Mouse (Mus musculus) thymus, postnatal 14 days (tissue): ENCODE results near the gene Defb36.

Experiments
- DNase-seq: peaks from one replicate; pipeline ENCODE4 v3.0.0; 2021

The Defb36 gene

DNA sequence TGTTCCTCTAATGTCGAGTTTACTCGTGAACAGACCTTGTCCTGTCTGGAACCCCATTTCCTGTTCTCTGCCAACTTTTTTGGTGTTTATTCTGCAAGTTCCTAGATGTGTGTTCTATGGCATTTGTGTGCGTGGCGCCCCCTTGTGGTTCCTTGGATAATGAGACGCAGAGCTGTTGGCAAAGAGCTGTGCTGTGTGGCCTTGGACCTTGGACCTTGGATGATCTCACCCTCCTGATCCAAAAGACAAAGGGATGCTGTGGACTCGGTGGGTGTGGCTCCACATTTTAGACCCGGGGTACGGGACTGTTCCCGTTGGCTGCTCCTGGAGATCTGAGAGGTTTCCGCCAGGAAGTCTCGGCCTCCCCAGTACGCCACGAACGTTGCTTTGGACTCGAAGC is at the start of gene Defb36:
TSS of gene Defb36 (plus strand) at position 271 of the 400 bp plus-strand sequence.
- peak; percentile 25 for DNase-seq

DNA sequence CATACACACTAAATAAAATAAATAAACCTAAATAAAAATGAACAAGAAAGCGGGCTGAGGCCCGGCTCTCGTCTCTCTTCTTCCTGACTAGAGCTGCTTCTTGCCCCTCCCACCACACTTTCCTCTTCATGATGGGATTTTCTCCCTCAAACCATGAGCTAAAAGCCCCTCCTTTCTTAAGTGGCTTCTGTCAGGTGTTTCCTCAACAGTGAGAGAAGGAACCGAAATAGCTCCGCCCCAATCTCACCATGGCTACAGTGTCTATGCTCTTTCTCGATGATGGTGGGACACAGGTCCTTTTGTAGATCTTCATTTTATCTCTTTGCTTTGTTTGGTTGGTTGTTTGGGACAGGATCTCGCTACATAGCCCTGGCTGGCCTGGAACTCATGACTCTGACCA is 47.5 kb upstream of the Defb36 start:
- no peak for DNase-seq

DNA sequence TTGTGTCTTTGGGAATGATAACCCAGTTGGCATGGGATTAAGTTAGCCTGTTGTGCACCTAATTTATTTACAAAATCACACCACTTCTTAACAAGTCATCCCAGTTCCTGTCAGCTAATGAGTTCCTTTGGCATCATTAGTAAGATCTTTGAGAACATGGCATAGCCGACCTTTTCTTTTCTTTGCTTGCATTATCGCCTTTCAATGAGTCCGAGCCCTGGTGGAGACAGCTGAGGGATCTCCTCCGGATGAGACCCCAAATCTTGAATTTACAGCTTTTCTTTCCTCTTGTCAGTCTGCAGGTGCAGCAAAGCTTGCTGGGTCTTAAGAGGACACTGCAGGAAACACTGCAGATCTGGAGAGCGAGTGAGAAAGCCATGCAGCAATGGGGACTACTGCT is 35.1 kb upstream of the Defb36 start, which contains the start of gene Gm17416:
TSS of gene Gm17416 (plus strand) at position 301 of the 400 bp plus-strand sequence.
- no peak for DNase-seq

DNA sequence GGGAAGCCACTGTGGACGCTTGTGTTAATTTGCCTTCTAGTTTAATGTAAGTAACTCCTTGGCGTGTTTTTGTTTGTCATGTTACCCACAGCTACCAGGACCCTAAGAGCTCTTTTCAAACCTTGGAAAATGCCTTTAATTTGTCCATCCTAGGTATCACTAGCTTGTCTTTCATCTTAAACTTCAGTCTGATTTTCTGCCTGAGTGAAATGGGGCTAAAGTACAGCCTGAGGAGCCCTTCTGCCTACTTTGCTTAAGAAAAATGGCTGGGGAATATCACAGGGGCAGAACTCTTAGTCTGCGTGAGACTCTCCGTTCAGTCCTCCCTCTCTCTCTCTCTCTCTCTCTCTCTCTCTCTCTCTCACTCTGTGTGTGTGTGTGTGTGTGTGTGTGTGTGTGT is 34.2 kb upstream of the Defb36 start:
- no peak for DNase-seq

DNA sequence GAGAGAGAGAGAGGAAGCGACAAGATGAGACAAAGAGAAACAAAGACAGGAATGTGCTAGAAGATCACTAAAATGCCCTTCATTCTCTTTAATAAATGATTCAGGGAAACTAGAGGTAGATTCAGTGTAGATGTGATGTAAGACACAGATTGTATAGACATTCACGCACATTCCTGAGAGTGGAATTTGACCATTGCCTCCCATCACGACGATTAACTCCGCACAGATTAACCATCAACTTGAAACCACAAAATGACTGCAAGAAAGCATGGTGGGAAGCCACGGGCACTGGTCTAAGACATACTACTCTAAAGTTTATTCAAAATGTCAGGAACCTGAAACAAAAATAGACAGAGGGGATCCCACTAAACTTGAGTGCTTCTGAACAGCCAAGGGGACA is 33.8 kb upstream of the Defb36 start:
- DNase-seq: no peak

DNA sequence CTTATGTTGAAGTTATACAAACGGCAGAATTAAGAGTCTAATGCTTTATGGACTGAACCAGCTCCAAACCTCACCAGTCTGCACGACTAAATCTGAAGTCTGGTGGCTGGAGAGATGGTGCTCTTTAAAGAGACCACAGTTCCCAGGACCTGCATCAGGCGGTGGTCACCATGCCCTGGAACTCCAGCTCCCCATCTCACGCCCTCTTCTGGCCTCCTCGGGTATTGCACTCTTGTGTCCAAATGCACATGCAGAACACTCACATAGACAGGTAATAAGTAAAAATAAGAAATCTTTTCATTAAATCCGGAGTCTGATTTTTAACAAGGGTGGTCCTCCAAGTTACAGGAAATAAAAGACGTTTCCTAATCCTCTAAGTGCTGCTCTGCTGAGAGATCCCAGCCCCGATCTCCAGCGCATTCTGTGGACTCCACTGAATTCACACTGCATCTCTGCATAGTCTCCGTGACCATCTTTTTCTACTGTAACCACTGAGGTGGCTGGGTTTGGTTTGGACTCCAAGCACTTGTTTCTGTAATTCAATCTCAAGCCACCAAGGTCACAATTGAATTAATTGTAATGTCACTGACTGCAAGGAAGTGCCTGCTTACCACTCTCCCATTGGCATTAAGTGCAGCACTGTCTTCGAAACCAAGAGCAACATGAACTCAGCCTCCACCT is 31.9 kb upstream of the Defb36 start, which contains the start of gene Defb21:
TSS of gene Defb21 (plus strand) at position 631 of the 681 bp plus-strand sequence.
- DNase-seq: peak; percentile 13

DNA sequence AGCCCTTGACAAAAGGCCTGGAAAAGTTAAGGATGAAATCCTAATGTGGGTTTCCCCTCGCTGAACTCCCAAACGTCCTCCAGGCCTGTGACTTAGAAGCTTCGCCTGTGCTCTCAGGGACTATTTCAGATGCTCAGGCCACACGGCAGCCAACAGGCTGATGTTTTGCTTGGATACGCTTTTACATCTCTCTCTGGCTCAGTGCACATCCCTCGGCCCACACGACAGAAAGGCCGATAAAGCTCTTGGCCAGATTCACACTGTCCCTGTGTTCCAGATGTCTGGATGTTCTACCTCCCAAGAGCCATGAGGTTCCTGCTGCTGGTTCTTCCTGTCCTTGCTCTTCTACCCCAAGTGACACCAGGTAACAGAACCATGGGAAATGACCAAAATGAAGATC is 30.6 kb upstream of the Defb36 start:
- no peak for DNase-seq

DNA sequence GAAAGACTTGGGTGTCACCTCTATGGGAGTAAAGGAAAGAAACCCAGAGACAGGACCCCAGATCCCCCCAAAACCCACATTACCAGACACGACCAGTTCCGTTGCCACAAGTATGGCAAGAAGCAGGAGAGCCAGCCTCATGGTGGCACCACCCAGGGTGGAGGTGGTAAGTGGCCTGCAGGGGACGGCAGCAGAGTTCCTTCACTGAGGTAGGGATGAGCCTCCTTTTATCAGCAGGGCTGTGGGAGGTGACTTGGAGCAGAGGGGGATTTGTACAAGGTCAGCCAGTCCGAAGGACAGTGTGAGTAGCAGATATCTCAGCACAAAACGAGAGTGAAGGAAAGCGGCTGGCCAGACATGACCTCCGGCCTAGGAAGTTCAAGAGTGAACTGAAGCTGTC is 24.0 kb upstream of the Defb36 start, which contains the start of gene Defb19:
TSS of gene Defb19 (minus strand) at position 206 of the 400 bp plus-strand sequence.
- DNase-seq: no peak

DNA sequence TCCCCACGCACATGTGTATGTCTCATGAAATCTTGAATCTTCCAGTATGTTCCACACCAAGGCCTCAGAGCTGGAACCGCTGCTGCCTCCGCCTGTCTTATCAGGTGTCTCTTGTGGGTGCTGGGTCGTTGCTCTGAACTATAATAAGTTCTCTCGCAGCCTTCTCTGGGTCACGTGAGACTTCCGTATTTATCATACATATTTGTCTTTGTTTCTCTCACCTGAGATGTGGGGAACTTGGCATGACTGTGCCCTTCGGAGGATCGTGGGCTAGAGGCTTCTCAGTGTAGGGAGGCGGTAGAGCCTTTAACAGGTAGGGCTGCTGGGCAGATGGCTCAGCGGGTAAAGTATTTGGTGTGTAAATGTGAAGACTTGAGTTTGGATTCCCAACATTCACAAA is 23.5 kb upstream of the Defb36 start:
- DNase-seq: no peak

DNA sequence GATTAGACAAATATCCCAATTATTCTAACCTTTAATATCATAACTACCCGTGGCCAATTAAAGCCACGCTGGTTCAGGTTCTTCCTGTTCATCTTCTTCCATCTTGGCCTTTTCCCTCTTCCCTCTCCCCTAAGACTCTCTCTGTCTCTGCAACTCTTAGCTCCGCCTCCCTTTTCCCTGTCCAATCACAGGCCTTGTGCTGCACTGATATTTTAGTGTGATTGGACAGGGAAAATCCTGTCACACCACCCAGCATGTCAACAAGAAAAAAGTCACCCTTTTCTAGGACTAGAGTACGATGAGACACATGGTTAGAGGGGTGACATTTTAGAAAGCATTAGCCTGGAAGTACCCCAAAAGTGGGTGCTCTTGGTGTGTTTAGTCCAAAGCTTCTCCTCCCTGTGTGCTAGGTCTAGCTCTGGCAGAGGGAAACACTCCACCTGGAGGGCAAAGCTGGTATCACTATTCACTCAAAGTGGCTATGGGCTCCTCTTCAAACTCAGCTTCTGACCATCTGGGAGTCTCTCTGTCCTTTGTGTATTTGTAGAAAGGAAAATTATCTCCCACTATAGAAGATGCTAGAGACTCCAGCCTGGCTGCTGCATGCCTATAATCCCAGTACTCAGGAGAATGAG is 17.1 kb upstream of the Defb36 start:
- DNase-seq: peak; percentile 13

DNA sequence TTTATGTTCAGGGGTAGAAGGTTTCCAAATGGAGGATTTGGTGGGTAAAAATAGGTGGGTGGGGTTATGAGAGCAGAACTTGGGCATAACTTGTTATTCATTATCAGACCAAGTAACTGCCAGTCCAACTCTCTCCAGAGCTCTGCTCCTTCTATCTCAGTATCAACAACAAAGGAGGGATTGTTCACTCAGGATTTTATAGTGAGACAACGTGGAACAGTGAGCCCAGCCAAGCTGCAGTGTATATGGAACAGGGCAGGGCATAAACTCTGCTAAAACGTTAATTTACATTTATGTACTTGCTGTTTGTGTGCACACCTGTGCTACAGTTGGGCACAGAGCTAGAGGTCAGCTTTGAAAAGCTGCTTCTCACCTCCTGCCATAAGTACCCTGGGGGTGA is 15.7 kb upstream of the Defb36 start:
- DNase-seq: no peak

DNA sequence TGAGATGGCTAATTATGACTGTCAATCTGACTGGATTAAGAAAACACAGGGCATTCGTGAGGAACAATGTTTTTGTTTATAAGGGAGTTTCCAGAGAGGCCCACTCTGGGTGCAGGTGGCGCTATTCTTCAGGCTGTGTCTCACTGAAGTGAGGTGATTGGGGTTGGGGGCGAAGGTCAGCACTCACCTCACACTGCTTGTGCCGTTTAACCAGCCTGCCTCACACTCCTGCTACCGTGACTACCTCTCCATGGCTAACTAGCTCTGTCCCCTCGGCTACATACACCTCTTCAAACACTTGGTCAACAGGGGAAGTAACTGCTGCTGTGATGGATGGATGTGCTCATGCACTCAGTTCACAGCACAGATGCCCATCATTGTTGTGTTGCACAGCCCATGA is 15.1 kb upstream of the Defb36 start:
- DNase-seq: no peak

DNA sequence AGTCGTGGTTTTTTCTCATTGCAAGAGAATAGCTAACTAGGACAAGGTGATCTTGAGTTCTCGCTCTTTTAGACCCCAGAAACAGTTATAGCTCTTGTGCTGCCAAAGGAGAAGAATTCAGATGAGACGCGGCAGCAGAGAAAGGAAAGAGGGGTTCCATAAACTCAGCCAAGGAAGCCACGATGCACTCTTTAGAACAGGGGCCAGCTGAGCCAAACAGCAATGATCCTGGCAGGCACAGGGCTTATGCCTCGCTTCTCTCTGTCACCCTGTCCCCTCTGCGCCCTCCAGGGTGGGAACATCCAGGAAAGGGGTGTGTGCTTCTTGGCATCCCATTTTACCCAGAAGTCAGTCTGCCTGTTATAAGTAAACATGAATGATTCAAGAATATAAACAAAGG is 4.8 kb upstream of the Defb36 start, which contains the start of gene Defb45:
TSS of gene Defb45 (minus strand) at position 101 of the 400 bp plus-strand sequence.
- DNase-seq: no peak

DNA sequence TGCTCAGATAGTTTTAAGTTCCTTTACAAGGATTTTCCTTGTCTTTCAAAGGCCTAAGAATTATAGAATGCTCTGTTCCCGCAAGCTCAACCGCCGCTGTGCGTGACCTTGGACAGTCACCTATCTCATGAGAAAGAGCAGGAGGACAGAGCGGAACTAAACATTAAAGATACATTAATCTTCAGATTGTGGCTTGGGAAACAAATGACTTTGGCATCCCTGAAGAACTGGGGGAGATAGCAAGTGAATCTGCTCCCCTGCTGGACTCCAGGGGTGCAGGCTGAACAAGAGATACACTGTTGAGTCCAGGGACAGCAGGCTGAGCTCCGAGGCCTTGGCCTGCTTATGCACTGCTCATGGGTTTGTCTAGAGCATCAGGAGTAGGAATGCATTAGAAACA is 4.1 kb upstream of the Defb36 start:
- DNase-seq: no peak

DNA sequence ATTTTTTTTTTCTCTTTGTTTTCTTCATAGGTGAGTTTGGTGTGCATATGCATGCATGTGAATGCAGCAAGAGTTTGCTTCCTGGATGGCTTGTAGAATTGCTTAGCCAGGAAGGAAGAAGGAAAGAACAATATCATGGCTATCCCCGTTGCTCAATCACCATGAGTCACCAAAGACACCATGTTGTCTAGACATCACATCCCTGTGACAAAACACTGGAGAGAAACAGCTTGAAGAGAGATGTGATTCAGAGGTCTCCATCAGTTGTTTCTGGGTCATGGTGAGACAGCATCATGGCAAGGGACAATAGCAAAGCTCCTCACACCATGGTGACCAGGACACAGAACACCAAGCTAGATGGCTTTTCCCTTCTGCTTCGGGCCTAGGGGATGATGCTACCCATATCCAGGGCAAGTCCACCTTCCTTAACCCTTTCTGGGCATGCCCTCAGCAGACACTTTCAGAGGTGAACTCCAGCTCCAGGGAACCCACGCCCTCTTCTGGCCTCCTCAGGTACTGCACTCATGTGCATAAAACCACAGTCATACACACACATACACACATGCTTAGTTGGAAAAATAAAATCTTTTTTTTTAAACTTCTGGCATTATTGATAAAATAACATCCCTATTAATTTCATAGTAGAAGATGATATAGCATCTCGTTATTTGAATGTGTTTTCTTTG is 2.7 kb upstream of the Defb36 start:
- DNase-seq: no peak

DNA sequence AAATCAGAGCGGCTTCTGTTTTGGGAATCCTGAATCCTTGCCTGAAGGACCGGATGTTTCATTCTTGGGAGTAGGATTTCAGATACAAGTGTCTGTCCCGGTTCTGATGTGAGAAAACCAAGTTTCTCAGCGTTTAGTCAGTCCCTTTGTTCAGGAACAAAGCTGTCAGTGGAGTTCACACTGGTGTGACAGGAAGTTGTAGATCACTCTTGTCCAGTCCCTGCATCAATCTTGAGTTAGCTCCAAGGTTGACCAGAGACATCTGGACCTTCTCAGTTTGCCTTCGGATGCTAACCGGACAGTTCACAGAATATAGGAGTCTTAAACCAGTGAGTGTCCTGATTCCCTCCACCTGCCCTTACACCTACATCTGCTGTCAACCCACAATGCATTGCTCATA is 3.6 kb downstream of the Defb36 start:
- DNase-seq: no peak

DNA sequence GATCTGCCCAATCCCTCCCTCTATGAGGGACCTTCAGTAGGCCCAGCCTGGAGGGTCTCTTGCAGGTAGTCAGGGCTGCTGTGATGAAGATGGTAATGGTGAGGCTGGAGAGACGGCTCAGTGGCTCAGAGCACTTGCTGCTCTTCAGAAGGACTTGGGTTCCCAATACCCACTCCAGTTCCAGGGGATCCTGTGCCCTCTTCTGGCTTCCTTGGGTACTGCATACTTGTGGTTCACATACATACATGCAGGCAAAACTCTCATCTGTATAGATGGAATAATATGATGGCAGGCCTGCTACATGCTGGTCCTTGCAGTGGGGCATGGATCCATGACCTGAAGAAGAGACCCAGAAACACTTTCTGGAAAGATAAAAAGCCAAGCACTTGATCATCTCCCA is 4.6 kb downstream of the Defb36 start:
- no peak for DNase-seq

DNA sequence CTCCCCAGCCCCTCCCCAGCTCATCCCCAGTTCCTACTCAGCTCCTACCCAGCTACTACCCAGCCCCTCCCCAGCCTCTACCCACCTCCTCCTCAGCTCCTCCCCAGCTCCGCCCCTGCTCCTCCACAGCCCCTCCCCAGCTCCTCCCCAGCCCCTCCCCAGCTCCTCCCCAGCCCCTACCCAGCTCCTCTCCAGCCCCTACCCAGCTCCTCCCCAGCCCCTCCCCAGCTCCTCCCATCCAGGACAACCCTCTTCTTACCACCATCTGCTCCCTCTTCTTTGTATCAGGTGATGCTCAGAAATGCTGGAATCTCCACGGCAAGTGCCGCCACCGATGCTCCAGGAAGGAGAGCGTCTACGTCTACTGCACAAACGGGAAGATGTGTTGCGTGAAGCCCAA is 8.1 kb downstream of the Defb36 start:
- no peak for DNase-seq

DNA sequence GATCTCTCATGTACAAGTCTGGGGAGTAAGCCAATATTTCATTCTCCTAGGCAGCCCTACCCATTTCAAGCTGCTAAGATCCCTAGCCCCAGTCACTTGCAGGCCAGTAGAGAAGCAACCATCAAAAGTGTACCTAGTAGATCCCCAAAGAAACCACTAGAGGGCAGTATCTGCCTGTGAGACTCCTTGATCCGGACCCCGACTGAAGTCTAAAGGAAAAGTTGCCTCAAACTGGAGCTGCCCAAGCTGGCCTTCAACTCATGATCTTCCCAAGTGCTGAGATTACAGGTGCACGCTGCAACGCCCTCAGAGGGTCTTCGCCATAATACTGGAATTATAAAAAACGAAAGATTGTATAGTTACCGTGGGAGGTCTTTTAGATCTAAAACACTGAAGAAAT is 11.4 kb downstream of the Defb36 start:
- peak; percentile 51 for DNase-seq

DNA sequence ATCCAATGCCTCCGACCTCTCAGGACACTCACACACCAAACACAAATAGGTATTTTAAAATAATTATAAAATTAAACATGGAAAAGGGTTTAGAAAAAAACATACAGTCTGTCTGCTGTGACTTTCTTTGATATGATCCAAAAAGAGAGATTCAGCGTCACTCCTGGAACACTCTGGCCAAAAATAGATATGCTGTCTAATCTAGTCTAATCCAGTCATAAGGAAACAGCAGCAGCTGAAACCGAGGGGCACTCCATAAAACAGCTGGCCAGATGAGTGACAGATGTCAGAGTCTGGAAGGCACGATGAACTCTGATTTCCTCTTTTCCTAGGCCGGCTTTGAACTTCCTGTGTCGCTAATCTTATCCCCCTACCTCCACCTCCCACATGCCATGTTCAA is 12.3 kb downstream of the Defb36 start:
- DNase-seq: no peak

DNA sequence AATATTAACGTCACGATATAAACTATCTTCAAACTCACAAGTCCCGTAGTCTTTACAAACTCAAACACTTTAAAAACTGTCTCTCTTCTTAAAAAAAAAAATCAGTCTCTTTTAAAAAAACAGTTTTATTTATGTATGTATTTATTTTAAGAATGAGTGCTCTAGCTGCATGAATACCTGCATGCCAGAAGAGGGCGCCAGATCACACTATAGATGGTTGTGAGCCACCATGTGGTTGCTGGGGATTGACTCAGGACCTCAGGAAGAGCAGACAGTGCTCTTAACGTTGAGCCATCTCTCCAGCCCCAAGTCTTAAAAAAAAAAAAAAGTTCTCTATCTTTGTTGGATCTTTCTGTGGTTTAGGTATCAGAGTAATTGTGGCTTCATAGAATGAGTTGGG is 13.2 kb downstream of the Defb36 start:
- DNase-seq: peak; percentile 38

DNA sequence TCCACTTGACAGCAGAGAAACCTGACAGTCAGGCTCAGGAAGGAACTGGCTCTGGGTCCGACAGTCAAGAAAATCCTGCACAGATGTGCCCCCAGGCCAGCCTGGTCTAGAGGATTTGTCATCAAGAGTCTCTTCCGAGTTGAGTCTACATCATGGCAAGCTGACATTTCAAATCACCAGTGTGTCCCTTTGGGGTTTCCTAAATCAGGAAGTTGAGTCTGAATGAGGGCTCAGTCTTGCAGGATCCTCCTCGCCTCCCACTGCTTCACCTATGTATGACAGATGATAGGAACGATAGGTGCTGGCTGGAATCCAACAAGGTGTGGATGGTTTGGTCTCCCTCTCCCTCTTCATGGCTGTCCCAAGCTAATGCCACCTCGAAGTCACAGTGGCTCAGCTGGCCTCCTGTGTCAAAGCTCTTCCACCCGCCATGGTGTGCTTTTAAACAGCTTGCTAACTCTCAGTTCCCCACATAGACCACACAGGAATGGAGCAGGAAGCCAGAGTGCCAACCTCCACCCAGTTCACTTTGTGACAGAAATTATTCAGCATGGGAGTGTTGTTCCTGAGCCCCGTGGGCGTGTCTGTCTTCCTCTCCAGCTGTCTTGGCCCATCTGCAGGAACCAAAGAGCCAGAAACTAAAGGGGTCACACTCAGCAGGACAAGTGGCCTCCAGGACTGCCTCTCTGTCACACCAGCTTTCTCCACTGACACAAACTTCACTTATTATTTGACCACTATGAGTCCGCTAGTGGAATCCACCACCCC is 16.4 kb downstream of the Defb36 start:
- no peak for DNase-seq

DNA sequence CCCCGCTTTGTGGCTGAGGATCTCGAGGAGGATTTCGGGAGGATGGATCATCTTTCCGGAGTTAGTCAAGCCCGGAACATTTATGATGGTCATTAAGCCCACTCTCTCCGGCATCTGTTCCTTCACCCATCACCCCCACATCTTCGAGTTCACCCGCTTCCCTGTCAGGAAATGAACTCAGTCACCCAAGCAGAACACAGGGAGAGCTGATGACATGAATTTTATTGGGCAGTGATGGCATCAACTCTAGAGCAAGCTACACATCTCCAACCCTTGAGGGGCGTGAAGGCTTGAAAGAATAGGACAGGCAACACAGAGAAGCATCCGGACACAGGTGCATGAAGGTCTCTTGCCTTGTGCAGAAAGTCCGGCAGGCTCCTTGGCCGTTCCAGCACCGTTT is 18.0 kb downstream of the Defb36 start:
- DNase-seq: no peak
